Mouse (Mus musculus): ENCODE results near the gene Vwa2.

DNA sequence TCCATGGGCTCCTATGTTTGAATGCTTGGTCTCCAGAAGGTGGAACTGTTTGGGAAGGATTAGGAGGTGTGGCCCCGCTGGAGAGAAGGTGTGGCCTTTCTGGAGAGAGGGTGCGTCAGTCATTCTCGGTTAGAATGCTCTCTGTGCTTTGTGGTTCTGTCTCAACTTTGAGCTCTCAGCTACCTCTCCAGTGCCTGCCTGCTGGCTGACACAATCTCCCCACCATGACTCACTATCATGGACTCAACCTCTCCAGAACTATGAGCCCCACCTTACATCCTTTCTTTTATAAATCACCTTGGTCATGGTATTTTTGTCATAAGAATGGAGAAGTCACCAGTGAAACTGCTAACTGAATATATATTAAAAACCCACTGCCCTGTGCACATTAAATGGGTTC, 40.6 kb downstream of the Vwa2 start:
- TF ChIP-seq CTCF (IDR thresholded peaks at IDR 0.05; ENCODE audit: low read depth, low read length) (no peak), EP300 (IDR thresholded peaks at IDR 0.05; ENCODE audit: insufficient read depth, low read depth, low read length) (no peak)
